Mouse (Mus musculus) olfactory bulb, adult 2 months (tissue): ENCODE data around the gene Glud1.

Experiments
- CTCF ChIP-seq: fragments of 200-500 bp; IDR thresholded peaks from 2 replicates; pipeline ENCODE4 v1.5.1; 2012; ENCODE audit warnings: low read depth, mild to moderate bottlenecking, low read length, moderate library complexity; ENCODE audit not compliant: insufficient read depth
- POLR2A ChIP-seq: fragments of 200-500 bp; IDR thresholded peaks from 2 replicates; pipeline ENCODE4 v1.6.1; 2012; ENCODE audit warnings: mild to moderate bottlenecking, low read depth, low read length, moderate library complexity; ENCODE audit not compliant: insufficient read depth

GRCm38 (mm10) chr14:34339446-34339845 is 28.9 kb downstream of the Glud1 start:
- no peak for TF ChIP-seq CTCF
- no peak for TF ChIP-seq POLR2A
